Mouse (Mus musculus): ENCODE measurements around the gene Aire.

Aire gene

GRCm38 (mm10) chr10:78008169-78008568 lies 35.2 kb downstream of the Aire start:
- no peak for DNase-seq (ENCODE audit: low spot score)

- DNase-seq (ENCODE audit: low spot score): no peak
Observed at GRCm38 (mm10) chr10:78007203-78007602, 36.2 kb downstream of the Aire start.

DNA sequence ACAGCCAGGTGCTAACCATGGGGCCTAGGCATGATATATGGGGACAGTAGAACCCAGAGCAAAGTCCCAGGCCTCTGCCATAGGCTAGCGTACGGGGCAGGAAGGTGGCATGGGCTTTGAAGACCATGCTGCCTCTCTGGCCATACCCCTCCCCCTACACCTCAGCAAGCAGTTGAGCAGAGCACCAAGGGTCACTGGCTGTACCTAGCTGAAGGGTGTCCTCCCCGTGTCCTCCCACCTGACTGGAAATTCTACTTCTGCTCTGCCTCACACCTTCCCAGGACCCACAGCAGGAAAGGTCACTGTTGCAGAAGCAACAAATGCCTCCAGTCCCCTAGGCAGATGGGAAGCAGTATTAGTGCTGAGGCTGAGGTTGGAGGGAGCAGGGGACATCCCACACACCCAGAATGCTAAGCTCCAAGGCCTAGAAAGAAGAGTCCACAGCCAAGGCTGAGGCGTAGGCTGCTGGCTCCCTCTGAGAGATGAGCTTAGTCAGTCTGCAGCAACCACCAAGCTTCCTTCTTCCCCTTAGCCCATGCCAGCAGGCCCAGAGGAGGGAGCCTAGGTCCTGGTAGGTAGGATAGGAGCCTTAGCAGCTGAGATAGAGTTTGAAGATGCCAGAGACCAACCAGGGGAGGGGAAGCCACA lies 37.5 kb downstream of the Aire start:
- no peak for DNase-seq (ENCODE audit: low spot score)

GRCm38 (mm10) chr10:78004479-78005100 lies 38.8 kb downstream of the Aire start:
- no peak for DNase-seq (ENCODE audit: low spot score)

- no peak for DNase-seq (ENCODE audit: low spot score)
Observed at GRCm38 (mm10) chr10:78002316-78002715, 41.1 kb downstream of the Aire start.

- DNase-seq (ENCODE audit: low spot score): no peak
Observed at GRCm38 (mm10) chr10:78001796-78002195, 41.6 kb downstream of the Aire start.

- no peak for DNase-seq (ENCODE audit: low spot score)
Observed at GRCm38 (mm10) chr10:78000200-78000599, 43.2 kb downstream of the Aire start.

DNA sequence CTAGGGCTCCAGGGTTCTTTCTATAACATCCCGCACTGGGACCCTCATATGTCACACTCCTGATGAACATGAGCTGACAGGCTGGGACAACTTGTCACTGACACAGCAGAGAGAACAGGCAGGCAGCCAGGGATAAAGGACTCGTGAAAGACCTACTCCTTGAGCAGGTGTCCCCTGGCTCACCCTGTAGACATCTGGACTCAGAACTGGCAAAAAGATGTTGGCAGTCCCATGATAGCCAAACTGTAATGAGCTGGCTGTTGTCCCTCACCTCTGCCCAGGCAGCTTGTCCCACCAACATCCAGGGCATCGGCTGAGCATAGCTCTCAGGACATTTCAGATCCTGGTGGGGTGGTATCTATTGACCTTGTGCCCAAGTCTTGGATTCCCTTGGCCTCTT lies 47.8 kb downstream of the Aire start:
- no peak for DNase-seq (ENCODE audit: low spot score)

DNA sequence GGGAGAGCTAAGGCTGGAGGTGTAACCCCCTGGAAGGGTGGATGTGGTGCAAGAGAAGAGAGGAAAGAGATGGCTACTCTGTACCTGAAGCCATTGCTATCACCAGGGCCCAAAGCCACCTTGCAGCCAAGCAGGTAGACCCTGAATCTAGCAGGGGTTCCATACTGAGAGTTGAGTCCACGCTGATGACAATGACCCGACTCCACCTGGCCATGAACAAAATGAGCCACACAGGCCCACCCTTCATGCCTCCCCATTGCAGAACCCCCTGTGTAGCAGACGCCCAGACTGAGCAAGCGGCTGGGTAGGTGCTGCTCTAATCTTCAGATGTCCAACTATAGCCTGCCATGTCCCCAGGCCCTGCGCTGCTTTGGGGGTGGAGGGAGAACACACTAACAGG lies 57.6 kb downstream of the Aire start:
- no peak for DNase-seq (ENCODE audit: low spot score)

DNA sequence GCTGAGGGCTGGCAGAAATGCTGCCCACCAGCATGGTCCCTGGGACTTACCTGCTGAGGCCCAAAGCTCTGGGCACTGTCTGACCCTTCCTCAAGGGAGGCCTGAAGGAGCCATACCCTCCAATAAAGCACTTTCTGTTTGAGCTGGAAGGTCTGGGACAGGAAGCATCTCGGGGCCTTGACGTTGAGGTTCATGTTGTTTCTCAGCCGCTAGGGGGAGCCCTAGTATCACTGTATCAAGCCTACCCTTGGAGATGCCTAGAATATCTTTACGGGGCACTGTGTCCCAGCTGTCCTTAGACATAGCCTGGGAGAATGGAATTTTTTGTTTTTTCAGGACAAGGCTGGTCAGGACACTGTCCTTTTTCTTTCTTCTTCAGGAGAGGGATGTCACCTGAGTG lies 58.8 kb downstream of the Aire start:
- DNase-seq (ENCODE audit: low spot score): peak; percentile 51

Measured in ovary, adult 18-20 months (tissue).